Mouse (Mus musculus) right cerebral cortex, postnatal 36 days (tissue): ENCODE measurements at regions not wholly inside any gene's neighbourhood (a gene's known extent, or its start where the extent isn't known, plus 50 kb on each side); places are given as distances from the start of the nearest gene placed in this dataset.

Experiments used
- DNase-seq, 2 experiments: peaks; one replicate each; pipeline ENCODE4 v3.0.0; 2022; ENCODE audit warnings: low spot score in 2 of 2, mixed read lengths in 1 of 2

DNA sequence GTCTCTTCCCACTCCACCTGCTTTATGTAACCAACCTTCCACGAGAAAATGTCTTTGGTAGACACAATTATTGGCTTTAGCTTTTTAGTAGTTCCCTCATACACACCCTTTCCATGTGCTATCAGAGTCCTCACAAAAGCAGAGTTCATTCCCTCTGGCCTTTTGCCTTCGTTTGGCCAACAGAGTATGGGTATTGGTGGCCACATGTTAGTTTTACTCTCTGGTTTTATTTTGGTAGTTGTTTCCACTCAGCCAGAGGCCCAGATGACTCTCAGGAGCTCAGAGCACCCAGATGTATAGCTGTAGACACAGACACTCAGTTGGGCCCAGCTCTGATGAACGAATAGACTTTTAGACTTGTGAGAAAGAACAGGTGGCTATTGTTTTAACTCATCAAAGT, 286.4 kb downstream of the Pten start:
- DNase-seq, result no peak

DNA sequence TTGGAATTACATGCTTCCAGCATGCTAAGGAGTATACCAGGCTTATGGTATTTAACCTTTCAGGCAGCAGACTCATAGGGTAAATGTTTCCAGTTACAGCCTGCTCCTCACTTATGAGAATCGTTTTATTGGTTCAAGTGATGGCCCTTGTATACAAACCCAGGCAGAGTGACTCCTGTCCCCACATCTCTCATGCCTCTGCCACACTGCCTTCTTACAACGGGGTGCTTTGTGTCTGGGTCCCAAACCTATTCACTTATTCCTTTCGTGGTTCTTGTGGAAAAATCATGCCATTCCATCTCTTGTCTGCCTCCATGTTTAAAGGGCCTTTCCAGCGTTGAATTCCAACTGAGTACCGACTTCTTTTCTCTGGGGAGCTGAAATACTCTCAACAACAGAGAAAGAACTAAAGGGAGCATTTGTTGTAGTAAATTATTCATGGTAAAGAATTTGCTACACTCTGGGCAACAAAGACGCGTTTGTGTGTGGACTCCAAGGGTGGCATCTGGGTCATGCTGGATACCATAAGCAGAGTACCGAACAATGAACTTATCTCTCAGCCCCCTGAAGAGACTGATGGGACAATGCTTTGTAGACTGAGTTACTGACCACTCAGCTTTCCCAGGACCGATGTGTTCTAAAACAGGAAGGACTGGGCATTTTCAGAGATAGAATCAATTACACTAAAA, 291.6 kb downstream of the Pten start:
- DNase-seq, result no peak

GRCm38 (mm10) chr19:33053199-33053867, 296.0 kb downstream of the Pten start:
- no peak for DNase-seq

- DNase-seq, result no peak
These were observed 299.1 kb downstream of the Pten start for GRCm38 (mm10) chr19:33056372-33056791.

GRCm38 (mm10) chr19:33061006-33061405, 303.7 kb downstream of the Pten start:
- no peak for DNase-seq

- DNase-seq, result no peak
These were observed 305.1 kb downstream of the Pten start for GRCm38 (mm10) chr19:33062165-33063058.

DNA sequence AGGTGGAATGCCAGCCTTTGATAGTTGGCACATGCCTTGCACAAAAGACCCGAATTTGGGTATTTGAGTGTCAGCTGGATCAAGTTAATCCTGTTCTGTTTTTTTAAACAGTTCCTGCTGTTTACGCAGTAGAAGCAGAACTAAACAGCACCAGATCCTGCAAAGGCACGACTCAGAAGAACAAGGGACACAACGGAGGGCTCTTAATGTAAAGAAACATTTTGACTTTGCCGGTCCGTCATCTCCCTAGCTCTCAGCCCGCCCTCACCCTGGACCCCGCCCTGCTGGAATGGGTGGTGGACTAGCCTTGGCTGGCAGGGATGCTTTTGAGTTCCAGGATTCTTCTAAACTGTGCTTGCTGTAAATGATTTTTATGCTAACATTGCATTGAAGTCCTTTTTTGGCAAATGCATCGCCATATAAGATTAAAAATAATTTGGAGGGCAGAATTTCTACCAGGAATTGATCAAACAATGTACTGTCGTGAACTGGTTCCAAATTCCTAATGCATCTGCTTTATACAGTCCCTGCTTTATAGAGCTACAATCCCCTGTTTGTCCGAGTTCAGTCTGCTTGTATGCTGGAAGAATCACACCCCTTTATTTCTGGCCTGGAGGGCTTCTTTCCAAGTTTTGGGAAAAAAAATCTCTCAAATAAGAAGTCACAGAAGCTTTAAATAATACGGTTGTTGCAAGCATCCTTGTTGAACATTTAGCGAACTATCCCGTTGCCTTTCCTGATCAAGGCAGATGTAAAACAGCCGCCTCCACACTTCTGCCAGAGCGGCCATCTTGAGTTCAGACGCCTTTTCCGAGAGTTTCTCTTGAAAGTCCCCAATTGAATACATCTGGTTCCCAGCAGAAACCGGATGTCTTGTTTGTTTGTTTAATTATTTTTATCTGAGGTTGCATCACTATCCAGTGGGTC, 308.2 kb downstream of the Pten start:
- DNase-seq, result no peak

DNA sequence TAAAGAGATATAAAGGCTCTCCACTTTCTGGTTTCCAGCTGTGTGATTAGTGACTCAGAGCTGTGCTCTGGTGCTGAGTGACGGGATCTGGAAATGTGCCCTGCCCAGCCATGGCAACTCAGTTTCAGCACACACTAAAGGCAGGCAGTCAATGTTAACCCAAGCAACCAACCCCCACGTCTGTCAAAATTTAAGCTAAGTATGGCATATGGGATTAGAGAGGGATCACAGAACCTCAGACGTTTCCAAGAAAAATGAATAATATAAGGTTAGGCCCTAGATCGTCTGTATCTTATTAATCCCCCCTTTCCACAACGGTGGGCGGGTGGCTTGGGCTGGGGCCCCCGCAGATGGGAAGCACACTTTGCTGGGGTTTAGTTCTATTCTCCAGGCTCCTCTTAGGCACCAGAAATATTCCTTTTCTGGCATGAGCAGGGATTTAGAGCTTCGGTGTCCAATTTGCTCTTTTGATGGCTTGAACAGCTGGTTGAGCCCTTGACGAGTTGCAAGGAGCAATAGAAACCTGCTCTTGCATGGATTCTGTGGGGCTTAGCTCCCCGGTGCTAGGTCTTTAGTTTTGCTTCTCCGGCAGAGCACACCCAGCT, 311.2 kb downstream of the Pten start:
- DNase-seq, result no peak

- no peak for DNase-seq
These were observed 312.5 kb downstream of the Pten start for GRCm38 (mm10) chr19:33069761-33070160.

DNA sequence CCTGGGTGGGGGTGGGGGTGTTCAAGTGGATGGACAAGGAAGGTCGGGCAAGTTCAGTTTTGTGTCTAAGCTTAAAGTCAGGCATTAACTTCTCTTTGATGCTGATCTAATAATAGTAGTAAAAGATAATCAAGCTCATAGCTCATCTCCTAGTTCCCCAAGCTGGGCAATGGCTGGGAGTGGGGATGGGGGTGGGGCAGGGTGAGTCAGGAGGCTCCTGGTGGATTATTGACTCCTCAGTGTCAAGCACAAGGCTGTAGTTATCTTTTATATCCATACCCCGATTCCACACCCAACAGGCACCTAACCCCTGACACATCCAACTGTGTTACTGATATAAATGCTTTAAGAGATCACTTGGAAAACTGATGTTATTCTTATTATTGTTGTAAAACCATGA, 315.0 kb downstream of the Pten start:
- no peak for DNase-seq

DNA sequence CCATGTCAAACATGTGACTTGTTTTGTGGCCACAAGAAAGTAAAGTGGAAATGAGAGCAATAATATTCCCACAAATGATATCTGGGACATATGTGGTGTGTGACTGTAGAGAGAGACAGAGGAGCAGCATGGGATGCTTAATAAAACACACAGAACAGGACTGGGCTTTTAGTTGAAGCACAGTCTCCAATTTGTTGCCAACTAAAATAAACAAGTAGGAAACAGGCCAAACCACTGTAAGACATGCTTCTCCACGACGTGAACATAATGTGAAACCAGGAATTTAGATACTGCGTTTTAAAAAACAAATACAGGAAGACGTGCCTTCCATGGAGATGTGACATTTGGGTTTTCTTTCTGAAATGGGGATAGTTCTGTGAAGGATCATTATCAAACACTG, 317.2 kb downstream of the Rnls start:
- DNase-seq, result no peak

DNA sequence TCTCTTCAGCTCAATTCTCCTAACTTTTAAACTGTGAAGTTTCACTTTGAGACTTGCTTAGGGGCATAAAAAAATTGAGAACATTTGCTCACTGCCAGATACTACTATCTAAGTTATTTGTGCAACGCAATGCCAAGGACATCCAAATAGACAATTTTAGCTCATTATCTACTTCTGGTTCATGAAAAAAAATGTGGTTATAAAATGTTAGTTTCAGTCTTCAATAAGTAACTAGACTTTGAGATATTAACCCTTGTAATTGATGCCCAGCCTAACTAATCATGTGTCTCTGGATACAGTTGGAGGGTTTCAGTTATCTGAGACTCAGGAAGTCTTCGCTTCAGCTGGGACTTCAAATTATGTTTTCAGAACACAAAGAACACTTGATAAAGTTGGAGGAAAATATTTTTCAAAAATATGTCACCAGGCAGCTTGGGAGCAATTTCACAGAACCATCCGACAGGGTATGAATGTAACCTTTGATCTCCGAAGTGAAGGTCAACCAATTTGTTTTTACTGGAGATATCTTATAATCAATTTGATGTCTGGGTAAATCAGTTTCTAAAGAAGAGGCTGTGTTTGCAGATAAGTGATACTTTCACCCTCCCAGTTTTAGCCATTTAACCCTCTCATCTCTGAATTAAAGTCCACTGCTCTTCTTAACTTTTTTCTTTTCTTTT, 313.3 kb downstream of the Rnls start:
- no peak for DNase-seq

DNA sequence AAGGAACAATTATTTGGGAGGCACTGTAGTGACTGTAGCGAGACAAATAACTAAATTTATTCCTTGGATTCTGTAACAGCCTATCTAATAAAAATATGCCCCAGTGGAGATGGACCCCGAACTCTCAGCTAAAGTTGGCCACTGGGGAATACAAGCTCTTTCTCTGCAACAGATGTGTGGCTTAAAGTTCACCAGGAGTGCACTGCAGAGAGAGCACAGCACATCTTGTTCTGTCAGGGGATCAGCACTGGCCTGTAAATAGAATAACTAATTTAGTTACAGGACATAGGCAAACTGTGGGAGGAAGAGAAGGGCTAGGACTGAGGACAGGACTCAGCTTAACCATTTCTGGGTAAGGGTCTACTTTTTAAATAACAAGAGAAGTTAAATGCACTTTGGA, 312.1 kb downstream of the Rnls start:
- no peak for DNase-seq

- DNase-seq, result no peak
These were observed 310.6 kb downstream of the Rnls start for GRCm38 (mm10) chr19:33081493-33081892.

GRCm38 (mm10) chr19:33083371-33083770, 308.7 kb downstream of the Rnls start:
- DNase-seq, result no peak

- DNase-seq, result no peak
These were observed 307.4 kb downstream of the Rnls start for GRCm38 (mm10) chr19:33084683-33085082.
